Mouse (Mus musculus) kidney, postnatal 4 days (tissue): Measurements from ENCODE around the gene Rhox10.
A peak's percentile ranks its signal among the peaks of the same experiment; 100 is the strongest.
"Not testable (repeated sequence)": the region's sequence is repeated elsewhere in the genome, so short reads cannot be mapped to it uniquely, and the experiment has no call there.

Source experiments
- DNase-seq, 2 experiments: peaks; one replicate each; pipeline ENCODE4 v3.0.0; 2021; ENCODE audit warnings: mixed read lengths in 2 of 2

Gene Rhox10

GRCm38 (mm10) chrX:38066175-38066574 is at the start of gene Rhox10:
Rhox10 (plus strand) TSS chrX:38066475.
- DNase-seq = no peak

- not testable (repeated sequence) for DNase-seq
Observed at GRCm38 (mm10) chrX:38018597-38018996, 47.7 kb upstream of the Rhox10 start, which contains the start of gene Btg1-ps1. Btg1-ps1 (minus strand) TSS chrX:38018815.

- no peak for DNase-seq
Observed at GRCm38 (mm10) chrX:38033841-38034240, 32.4 kb upstream of the Rhox10 start.

- no peak for DNase-seq
Observed at GRCm38 (mm10) chrX:38039666-38040065, 26.6 kb upstream of the Rhox10 start.

- not testable (repeated sequence) for DNase-seq
Observed at GRCm38 (mm10) chrX:38043014-38043413, 23.3 kb upstream of the Rhox10 start, which contains the start of gene Btg1-ps2. Btg1-ps2 (minus strand) TSS chrX:38043114.

- peak; percentile 7 to 19 for DNase-seq
Observed at GRCm38 (mm10) chrX:38061544-38061943, 4.7 kb upstream of the Rhox10 start.

GRCm38 (mm10) chrX:38084226-38084625 is 18.0 kb downstream of the Rhox10 start:
- DNase-seq = peak; percentile 72 to 73

GRCm38 (mm10) chrX:38085041-38085440 is 18.8 kb downstream of the Rhox10 start, which contains the start of gene Rhox11:
Rhox11 (minus strand) TSS chrX:38085141.
- DNase-seq = no peak

- no peak for DNase-seq
Observed at GRCm38 (mm10) chrX:38110807-38111206, 44.5 kb downstream of the Rhox10 start, which contains the start of gene Rhox12. Rhox12 (minus strand) TSS chrX:38110907.

- no peak for DNase-seq
Observed at GRCm38 (mm10) chrX:38120982-38121381, 54.7 kb downstream of the Rhox10 start, which contains the start of gene Rhox13. Rhox13 (plus strand) TSS chrX:38121219.
